8 mouse cellular contexts compared by ENCODE assay signal in genomic region chr9:57644442-57644943, GRCm38 (mm10). TPM values are rescaled to one million over a fixed set of nuclear protein-coding genes. Genes with fewer than 3 reads are reported as not detected.
DNase-seq lines count a peak whose midpoint lies in the region; ATAC-seq and TF ChIP-seq lines count a peak whose summit lies in the region.

No protein-coding gene starts in this region.

- no peak for TF ChIP-seq POLR2A in ES-Bruce4 (IDR thresholded peaks at IDR 0.05; ENCODE audit: insufficient read depth, low read length)
- no peak for TF ChIP-seq POLR2A in embryonic fibroblast, embryonic 13.5 days (IDR thresholded peaks at IDR 0.05; ENCODE audit: low read depth, low read length)

- TF ChIP-seq EP300 in ES-Bruce4 (IDR thresholded peaks at IDR 0.05; ENCODE audit: insufficient read depth, low read depth, low read length), result no peak

- H3K9ac ChIP-seq in heart, embryonic 12.5 days, result peak overlapping the region; percentile 100
- peak overlapping the region; percentile 97 for H3K9ac ChIP-seq in ES-Bruce4 (ENCODE audit: low read depth, poor library complexity, severe bottlenecking)
- peak overlapping the region; percentile 100 for H3K9ac ChIP-seq in limb, embryonic 15.5 days
- peak overlapping the region; percentile 95 for H3K9ac ChIP-seq in stomach, embryonic 15.5 days

- H3K4me1 ChIP-seq in heart, embryonic 12.5 days (replicated peaks), result peaks cover 55% of the 10 kb centered on the region
- H3K4me1 ChIP-seq in ES-Bruce4 (ENCODE audit: control insufficient read depth, insufficient read depth, low read length), result peaks cover 10% of the 10 kb centered on the region
- peaks cover 22% of the 10 kb centered on the region for H3K4me1 ChIP-seq in embryonic fibroblast, embryonic 13.5 days (ENCODE audit: control insufficient read depth, insufficient read depth, low read length)
- peaks cover 53% of the 10 kb centered on the region for H3K4me1 ChIP-seq in limb, embryonic 15.5 days
- peaks cover 63% of the 10 kb centered on the region for H3K4me1 ChIP-seq in stomach, embryonic 15.5 days

- peak; percentile 1; the same call in 1 of the 2 replicates for ATAC-seq in heart, embryonic 12.5 days (ENCODE audit: insufficient number of reproducible peaks, low FRiP score)
- ATAC-seq in limb, embryonic 15.5 days (ENCODE audit: insufficient number of reproducible peaks, low FRiP score, low TSS enrichment, low read depth), result no peak
- no peak for ATAC-seq in stomach, embryonic 15.5 days (ENCODE audit: insufficient read depth, low FRiP score, low read depth)

- DNase-seq in heart, postnatal 36 days, result no peak
- DNase-seq in ovary, postnatal 10 days (ENCODE audit: low spot score), result no peak
- DNase-seq in right cerebral cortex, adult 2 months (ENCODE audit: low spot score in 2 of 2), result no peak

- H3K36me3 ChIP-seq in heart, embryonic 12.5 days, result peaks cover 5% of the 10 kb centered on the region; the same call in 1 of the 2 replicates
- no peaks in the 10 kb centered on the region for H3K36me3 ChIP-seq in ES-Bruce4 (ENCODE audit: control insufficient read depth, insufficient read depth, low read length, poor library complexity, severe bottlenecking)
- peaks cover 11% of the 10 kb centered on the region; the same call in 1 of the 2 replicates for H3K36me3 ChIP-seq in limb, embryonic 15.5 days
- H3K36me3 ChIP-seq in stomach, embryonic 15.5 days, result 0 out of 2 replicates have a peak, but pooled peaks cover 7% of the 10 kb centered on the region

- H3K4me3 ChIP-seq in heart, embryonic 12.5 days, result peak overlapping the region; percentile 98
- H3K4me3 ChIP-seq in ES-Bruce4 (ENCODE audit: low read depth, low read length), result peak overlapping the region; percentile 89
- H3K4me3 ChIP-seq in embryonic fibroblast, embryonic 13.5 days (ENCODE audit: insufficient read depth, low read length), result peak overlapping the region; percentile 67
- H3K4me3 ChIP-seq in limb, embryonic 15.5 days, result peak overlapping the region; percentile 94
- peak overlapping the region; percentile 93 for H3K4me3 ChIP-seq in stomach, embryonic 15.5 days (replicated peaks)

- H3K27ac ChIP-seq in heart, embryonic 12.5 days (ENCODE audit: poor library complexity, severe bottlenecking), result peak overlapping the region; percentile 96
- no peak overlapping the region for H3K27ac ChIP-seq in ES-Bruce4 (ENCODE audit: insufficient read depth, low read length)
- no peak overlapping the region for H3K27ac ChIP-seq in embryonic fibroblast, embryonic 13.5 days (ENCODE audit: insufficient read depth, low read length)
- H3K27ac ChIP-seq in limb, embryonic 15.5 days, result peak overlapping the region; percentile 96
- peak overlapping the region; percentile 98 for H3K27ac ChIP-seq in stomach, embryonic 15.5 days

- no peaks in the 10 kb centered on the region for H3K27me3 ChIP-seq in heart, embryonic 12.5 days (replicated peaks)
- no peaks in the 10 kb centered on the region for H3K27me3 ChIP-seq in ES-Bruce4 (ENCODE audit: control insufficient read depth, insufficient read depth, low read length, poor library complexity, severe bottlenecking)
- no peaks in the 10 kb centered on the region for H3K27me3 ChIP-seq in limb, embryonic 15.5 days
- H3K27me3 ChIP-seq in stomach, embryonic 15.5 days (replicated peaks), result no peaks in the 10 kb centered on the region

- peak overlapping the region; percentile 90 for H3K4me2 ChIP-seq in heart, embryonic 12.5 days
- peak overlapping the region; percentile 83 for H3K4me2 ChIP-seq in limb, embryonic 15.5 days
- peak overlapping the region; percentile 83 for H3K4me2 ChIP-seq in stomach, embryonic 15.5 days

- intact Hi-C loops in heart, postnatal 36 days (cut with DNase I), result loop anchor here (2.0 to 5.0 kb wide), 3 partner anchors 14 to 122 kb away; partner anchors contain the start of gene Cox5a

- TF ChIP-seq CTCF in ES-Bruce4 (IDR thresholded peaks at IDR 0.05; ENCODE audit: low read depth, low read length), result no peak
- no peak for TF ChIP-seq CTCF in embryonic fibroblast, embryonic 13.5 days (IDR thresholded peaks at IDR 0.05; ENCODE audit: borderline replicate concordance, insufficient read depth, low read length)

- WGBS in heart, embryonic 12.5 days, result 1% methylated on average over 18 of the region's 18 CpGs
- under 1% methylated on average over 18 of the region's 18 CpGs for WGBS in limb, embryonic 15.5 days
- under 1% methylated on average over 18 of the region's 18 CpGs for WGBS in stomach, embryonic 15.5 days

- no peaks in the 10 kb centered on the region for H3K9me3 ChIP-seq in heart, embryonic 12.5 days (replicated peaks)
- H3K9me3 ChIP-seq in ES-Bruce4 (replicated peaks; ENCODE audit: control insufficient read depth, insufficient read depth, low read length, poor library complexity, severe bottlenecking), result no peaks in the 10 kb centered on the region
- H3K9me3 ChIP-seq in limb, embryonic 15.5 days, result no peaks in the 10 kb centered on the region
- no peaks in the 10 kb centered on the region for H3K9me3 ChIP-seq in stomach, embryonic 15.5 days

RNA-seq across cellular contexts. Expression of gene Csk, which starts 8.9 kb away (rescaled TPM):
- polyA plus RNA-seq in heart, embryonic 12.5 days (2016; fragmentation: Nextera tagmentation; extraction: Ambion mirVana), result 16.4 TPM in 2 replicates
- total RNA-seq in heart, postnatal 36 days (2021), result 10 to 100 TPM; 26.2 to 28.5 TPM
- polyA plus RNA-seq in ES-Bruce4 (2011; ENCODE audit: insufficient read depth, insufficient read length, low read depth, missing spikeins), result 30.7 and 35.5 TPM in 2 replicates
- polyA plus RNA-seq in embryonic fibroblast, embryonic 13.5 days (2011; ENCODE audit: insufficient read length, low read depth, missing spikeins), result 51.2 and 56.2 TPM in 2 replicates
- 24.2 and 29.0 TPM in 2 replicates for polyA plus RNA-seq in limb, embryonic 15.5 days (2015; fragmentation: Nextera tagmentation; extraction: Ambion mirVana)
- 29.6 and 29.8 TPM in 2 replicates for polyA plus RNA-seq in stomach, embryonic 15.5 days (2015; fragmentation: Nextera tagmentation; extraction: Ambion mirVana)

RNA-seq across cellular contexts. Expression of gene Lman1l, which starts 23.9 kb away (rescaled TPM):
- not detected in 2 replicates for polyA plus RNA-seq in heart, embryonic 12.5 days (2016; fragmentation: Nextera tagmentation; extraction: Ambion mirVana)
- not detected for total RNA-seq in heart, postnatal 36 days (2021)
- not detected in 2 replicates for polyA plus RNA-seq in ES-Bruce4 (2011; ENCODE audit: insufficient read depth, insufficient read length, low read depth, missing spikeins)
- polyA plus RNA-seq in embryonic fibroblast, embryonic 13.5 days (2011; ENCODE audit: insufficient read length, low read depth, missing spikeins), result not detected in 2 replicates
- not detected in 2 replicates for polyA plus RNA-seq in limb, embryonic 15.5 days (2015; fragmentation: Nextera tagmentation; extraction: Ambion mirVana)
- not detected in 2 replicates for polyA plus RNA-seq in stomach, embryonic 15.5 days (2015; fragmentation: Nextera tagmentation; extraction: Ambion mirVana)

RNA-seq across cellular contexts. Expression of gene Cplx3, which starts 38.4 kb away (rescaled TPM):
- polyA plus RNA-seq in heart, embryonic 12.5 days (2016; fragmentation: Nextera tagmentation; extraction: Ambion mirVana), result not detected in 2 replicates
- total RNA-seq in heart, postnatal 36 days (2021), result not detected
- polyA plus RNA-seq in ES-Bruce4 (2011; ENCODE audit: insufficient read depth, insufficient read length, low read depth, missing spikeins), result not detected in 2 replicates
- not detected in 2 replicates for polyA plus RNA-seq in embryonic fibroblast, embryonic 13.5 days (2011; ENCODE audit: insufficient read length, low read depth, missing spikeins)
- 0.36 TPM in 1 of 2 replicates, not detected in the other for polyA plus RNA-seq in limb, embryonic 15.5 days (2015; fragmentation: Nextera tagmentation; extraction: Ambion mirVana)
- not detected in 2 replicates for polyA plus RNA-seq in stomach, embryonic 15.5 days (2015; fragmentation: Nextera tagmentation; extraction: Ambion mirVana)

RNA-seq across cellular contexts. Expression of gene Cyp1a2, which starts 39.0 kb away (rescaled TPM):
- not detected in 2 replicates for polyA plus RNA-seq in heart, embryonic 12.5 days (2016; fragmentation: Nextera tagmentation; extraction: Ambion mirVana)
- total RNA-seq in heart, postnatal 36 days (2021), result not detected
- polyA plus RNA-seq in ES-Bruce4 (2011; ENCODE audit: insufficient read depth, insufficient read length, low read depth, missing spikeins), result 0.37 TPM in 1 of 2 replicates, not detected in the other
- not detected in 2 replicates for polyA plus RNA-seq in embryonic fibroblast, embryonic 13.5 days (2011; ENCODE audit: insufficient read length, low read depth, missing spikeins)
- polyA plus RNA-seq in limb, embryonic 15.5 days (2015; fragmentation: Nextera tagmentation; extraction: Ambion mirVana), result not detected in 2 replicates
- polyA plus RNA-seq in stomach, embryonic 15.5 days (2015; fragmentation: Nextera tagmentation; extraction: Ambion mirVana), result not detected in 2 replicates

RNA-seq across cellular contexts. Expression of gene Cyp1a1, which starts 43.2 kb away (rescaled TPM):
- polyA plus RNA-seq in heart, embryonic 12.5 days (2016; fragmentation: Nextera tagmentation; extraction: Ambion mirVana), result not detected in 2 replicates
- not detected for total RNA-seq in heart, postnatal 36 days (2021)
- polyA plus RNA-seq in ES-Bruce4 (2011; ENCODE audit: insufficient read depth, insufficient read length, low read depth, missing spikeins), result 1.2 and 1.8 TPM in 2 replicates
- not detected in 2 replicates for polyA plus RNA-seq in embryonic fibroblast, embryonic 13.5 days (2011; ENCODE audit: insufficient read length, low read depth, missing spikeins)
- 0.08 TPM in 1 of 2 replicates, not detected in the other for polyA plus RNA-seq in limb, embryonic 15.5 days (2015; fragmentation: Nextera tagmentation; extraction: Ambion mirVana)
- 0.05 TPM in 1 of 2 replicates, not detected in the other for polyA plus RNA-seq in stomach, embryonic 15.5 days (2015; fragmentation: Nextera tagmentation; extraction: Ambion mirVana)

Comparison
In these comparisons a context has a peak if more than half of its experiments do, and no peak if none do; other contexts are left out.
1. H3K27ac ChIP-seq: peak in heart, embryonic 12.5 days (single experiment), limb, embryonic 15.5 days (single experiment) and stomach, embryonic 15.5 days (single experiment); none in ES-Bruce4 (single experiment) and embryonic fibroblast, embryonic 13.5 days (single experiment).
2. Peak in every context shown above with its lines, with median percentiles within 50 percentile points of each other: H3K4me2 ChIP-seq, H3K4me3 ChIP-seq and H3K9ac ChIP-seq.